Mouse (Mus musculus): ENCODE measurements around the gene Gpr142. TPM values are rescaled to one million over a fixed set of nuclear protein-coding genes. Genes with fewer than 3 reads are reported as not detected.

Gene Gpr142
- not detected for total RNA-seq (2023)

GRCm38 (mm10) chr11:114798624-114799023 lies at the start of gene Gpr142:
Gene Gpr142 (plus strand): TSS chr11:114798924.

GRCm38 (mm10) chr11:114764820-114765818 lies 33.6 kb upstream of the Gpr142 start, which contains the start of gene Kif19a:
Gene Kif19a (plus strand): TSS chr11:114765388.

GRCm38 (mm10) chr11:114795848-114796322 lies 2.8 kb upstream of the Gpr142 start, which contains the start of gene Btbd17:
Gene Btbd17 (minus strand): TSS chr11:114795945.

GRCm38 (mm10) chr11:114850452-114851268 lies 51.9 kb downstream of the Gpr142 start, which contains the start of gene Gprc5c:
Gene Gprc5c (plus strand): TSS chr11:114851152.

Other genes starting within 250 kb of the Gpr142 start
- gene Rpl38, start 130.4 kb upstream of the Gpr142 start, total RNA-seq (2023) = 1,000 to 10,000 TPM; 2,804 to 2,820 TPM
- 1 to 10 TPM in 1 of 2 experiments, under 1 TPM in 1; 0.74 to 1.7 TPM for gene Ttyh2, start 123.5 kb upstream of the Gpr142 start, total RNA-seq (2023)
- not detected for gene Dnaic2, start 71.5 kb upstream of the Gpr142 start, total RNA-seq (2023)
- under 1 TPM in 1 of 2 experiments, not detected in 1; 0.29 TPM for gene Kif19a, start 33.5 kb upstream of the Gpr142 start, total RNA-seq (2023)
- gene Btbd17, start 3.0 kb upstream of the Gpr142 start, total RNA-seq (2023) = not detected
- under 1 TPM in 1 of 2 experiments, not detected in 1; 0.26 TPM for gene Gprc5c, start 52.2 kb downstream of the Gpr142 start, total RNA-seq (2023)
- gene Cd300a, start 91.1 kb downstream of the Gpr142 start, total RNA-seq (2023) = under 1 TPM; 0.15 to 0.96 TPM
- gene Cd300lb, start 135.5 kb downstream of the Gpr142 start, total RNA-seq (2023) = under 1 TPM in 1 of 2 experiments, not detected in 1; 0.21 TPM
- not detected for gene Cd300c, start 170.2 kb downstream of the Gpr142 start, total RNA-seq (2023)
- under 1 TPM; 0.36 to 0.67 TPM for gene Cd300ld, start 191.0 kb downstream of the Gpr142 start, total RNA-seq (2023)
- gene Cd300c2, start 203.0 kb downstream of the Gpr142 start, total RNA-seq (2023) = 1 to 10 TPM in 1 of 2 experiments, under 1 TPM in 1; 0.98 to 2.7 TPM
- gene Cd300ld2, start 217.3 kb downstream of the Gpr142 start, total RNA-seq (2023) = not detected
- gene Cd300ld4, start 228.1 kb downstream of the Gpr142 start, total RNA-seq (2023) = not detected
- 1 to 10 TPM in 1 of 2 experiments, not detected in 1; 1.0 TPM for gene Cd300ld5, start 238.8 kb downstream of the Gpr142 start, total RNA-seq (2023)
- gene Cd300ld3, start 249.5 kb downstream of the Gpr142 start, total RNA-seq (2023) = 1 to 10 TPM in 1 of 2 experiments, not detected in 1; 1.0 TPM

Measured in T-cell, adult 66 days (primary cell).